Mouse (Mus musculus): ENCODE measurements around the gene Vps37b.
"Not testable (repeated sequence)": the region's sequence is repeated elsewhere in the genome, so short reads cannot be mapped to it uniquely, and the experiment has no call there.

Vps37b gene

GRCm38 (mm10) chr5:124032001-124032508 lies at the start of gene Vps37b:
Vps37b (minus strand) TSS chr5:124032270.
- peak; percentile 81 to 88 for DNase-seq

GRCm38 (mm10) chr5:124079880-124080279 lies 47.8 kb upstream of the Vps37b start:
- DNase-seq: no peak

DNA sequence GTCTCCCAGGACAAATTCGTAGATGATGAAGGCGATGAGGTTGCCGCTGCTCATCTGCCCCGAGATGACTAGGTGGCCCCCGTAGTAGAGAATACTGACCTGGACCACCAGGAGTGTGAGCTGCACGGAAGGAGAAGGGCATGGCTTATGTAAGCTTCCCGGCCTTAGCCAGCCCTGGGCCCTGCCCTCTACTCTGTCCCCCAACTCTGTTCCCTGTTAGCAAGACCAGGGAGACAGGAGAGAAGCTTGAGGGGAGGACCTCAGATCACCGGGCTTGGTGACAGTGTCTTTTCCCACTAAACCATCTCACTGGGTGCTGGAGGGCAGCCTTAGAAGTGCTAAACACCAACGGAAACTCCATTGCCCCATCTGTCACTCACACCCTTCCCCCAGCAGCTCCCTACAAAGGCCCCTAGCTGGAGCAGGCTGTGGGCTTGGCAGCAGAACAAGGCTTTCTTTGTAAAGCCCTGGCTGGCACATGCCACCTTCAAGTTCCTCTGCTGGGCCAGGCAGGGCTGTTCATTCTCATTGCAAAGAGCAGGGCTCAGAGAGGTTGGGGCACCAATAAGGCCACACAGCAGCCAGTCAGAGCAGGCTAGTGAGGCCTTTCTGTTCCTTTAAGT lies 46.8 kb upstream of the Vps37b start:
- no peak for DNase-seq

DNA sequence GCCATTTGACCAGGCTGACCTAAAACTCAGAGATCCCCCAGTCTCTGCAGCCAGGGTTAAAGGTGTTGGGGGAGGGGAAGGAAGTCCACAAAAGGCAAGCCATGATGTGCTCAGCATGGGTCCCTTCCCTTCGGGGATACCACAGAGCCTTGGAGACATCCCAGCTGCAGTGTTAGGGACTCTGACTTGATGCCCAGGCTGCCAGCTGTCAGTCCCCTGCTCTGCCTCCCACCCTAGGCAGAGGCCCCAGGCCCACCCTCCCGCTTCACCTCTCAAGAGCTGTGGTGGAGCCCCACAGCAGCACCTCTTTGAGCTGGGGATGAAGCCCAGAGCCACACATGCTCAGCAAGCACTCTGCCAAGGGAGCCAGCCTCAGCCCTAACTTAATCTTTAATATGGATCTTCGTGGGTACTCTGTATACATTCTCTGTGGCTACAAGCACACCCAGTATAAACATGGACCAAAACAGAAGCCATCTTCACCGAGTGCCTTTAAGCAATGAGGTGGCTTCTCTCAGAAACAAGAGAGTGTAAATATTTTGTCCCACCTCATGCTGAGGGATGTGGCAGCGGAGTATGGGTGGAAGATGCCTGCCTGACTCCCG lies 45.9 kb upstream of the Vps37b start:
- DNase-seq: no peak

GRCm38 (mm10) chr5:124077241-124077640 lies 45.2 kb upstream of the Vps37b start:
- no peak for DNase-seq

DNA sequence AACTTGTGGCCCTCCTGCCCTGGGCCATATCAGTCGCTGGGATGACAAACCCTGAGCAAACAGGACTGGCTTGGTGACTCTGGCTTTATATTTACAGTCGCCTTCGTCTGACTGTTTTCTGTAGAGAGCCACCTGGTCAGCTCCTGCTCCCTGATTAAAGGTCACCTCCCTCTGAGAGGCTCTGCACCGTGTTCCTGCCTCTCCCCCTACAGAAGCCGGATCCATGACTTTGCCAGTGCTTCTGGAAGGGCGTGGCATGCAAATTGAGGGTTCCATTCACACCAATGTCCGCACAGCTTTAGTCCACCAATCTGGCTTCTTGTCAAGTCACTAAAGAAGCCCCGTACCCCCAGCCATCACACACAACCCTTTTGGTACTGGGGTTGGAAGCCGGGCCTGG lies 44.5 kb upstream of the Vps37b start:
- DNase-seq: no peak

GRCm38 (mm10) chr5:124075716-124076115 lies 43.6 kb upstream of the Vps37b start:
- no peak for DNase-seq

DNA sequence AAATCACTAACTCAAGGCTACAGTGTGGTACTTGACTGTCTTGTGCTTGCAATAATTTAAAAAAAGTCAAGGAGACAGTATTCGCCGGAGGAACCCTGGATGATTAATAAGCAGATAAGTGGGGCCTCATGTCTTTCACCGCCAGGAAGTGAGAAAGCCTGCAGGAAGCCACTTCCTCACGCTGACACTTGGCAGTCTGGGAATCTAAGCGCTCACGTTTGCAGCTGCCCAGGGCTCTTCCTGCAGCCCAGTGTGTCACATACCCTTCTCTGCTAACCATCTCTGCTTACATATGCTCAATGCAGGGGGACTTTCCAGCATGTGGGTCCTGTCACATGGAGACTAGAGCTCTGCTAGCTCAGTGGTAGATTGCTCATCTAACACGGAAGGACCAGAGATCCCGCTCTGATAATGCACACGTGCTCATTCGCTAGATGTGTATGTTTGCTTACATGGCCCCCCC lies 42.8 kb upstream of the Vps37b start:
- DNase-seq: no peak

DNA sequence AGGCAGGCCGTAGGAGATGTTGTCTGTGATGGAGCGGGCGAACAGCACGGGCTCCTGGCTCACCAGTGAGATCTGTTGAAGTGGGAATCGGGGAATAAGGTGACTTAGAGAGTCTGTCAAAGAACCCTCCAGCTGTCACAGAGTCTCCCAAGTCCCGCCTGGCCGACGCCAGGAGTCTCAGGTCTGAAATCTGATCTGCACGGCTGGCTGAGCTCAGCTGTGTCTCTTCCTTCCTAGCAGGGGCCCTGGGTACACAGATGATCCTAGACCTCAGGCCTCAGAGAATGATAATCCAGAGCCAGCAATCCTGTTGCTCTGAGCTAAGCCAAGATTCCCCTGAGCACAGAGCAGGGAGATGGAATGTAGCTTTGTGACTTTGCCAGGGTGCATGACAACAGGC lies 41.6 kb upstream of the Vps37b start:
- DNase-seq: no peak

DNA sequence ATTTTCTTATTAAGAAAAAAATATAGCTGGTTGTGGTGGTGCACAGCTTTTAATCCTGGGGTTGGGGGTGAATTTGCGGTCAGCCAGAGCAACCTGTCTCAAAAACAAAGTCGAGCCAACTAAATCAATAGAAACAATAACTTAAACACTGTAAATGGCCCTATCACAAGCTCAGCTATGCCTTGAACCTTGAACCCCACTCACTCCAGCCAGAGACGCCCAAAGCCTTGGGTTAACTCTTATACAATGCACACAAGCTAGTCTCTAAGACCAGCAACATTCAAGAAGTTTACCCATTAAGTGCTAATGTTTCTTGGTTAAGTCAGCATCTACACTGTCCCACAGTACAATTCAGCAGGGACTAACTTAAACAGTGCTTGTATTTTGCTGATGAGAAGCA lies 37.6 kb upstream of the Vps37b start:
- no peak for DNase-seq

GRCm38 (mm10) chr5:124062037-124062824 lies 30.2 kb upstream of the Vps37b start:
- DNase-seq: no peak

DNA sequence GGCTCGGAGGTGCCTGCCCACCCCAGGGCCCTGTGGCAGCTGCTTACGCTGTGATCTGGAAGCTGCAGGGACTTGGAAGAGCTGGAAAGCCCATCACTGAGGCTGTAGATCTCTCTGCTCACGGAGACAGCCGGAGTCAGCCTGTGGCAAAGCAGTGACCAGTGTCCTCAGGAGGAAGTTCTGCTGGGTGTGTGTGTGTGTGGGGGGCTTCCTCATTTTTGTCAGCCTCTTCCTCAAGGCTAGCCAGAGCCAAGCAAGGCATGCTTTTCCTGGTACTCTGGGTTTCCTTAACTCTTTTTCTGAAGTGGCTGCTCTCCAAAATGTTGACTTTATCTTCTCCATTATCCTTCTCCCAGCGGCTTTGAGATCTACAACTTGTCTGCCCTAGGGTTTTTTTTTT lies 27.6 kb upstream of the Vps37b start:
- no peak for DNase-seq

- DNase-seq: no peak
These were observed 26.7 kb upstream of the Vps37b start for GRCm38 (mm10) chr5:124058749-124059148.

- DNase-seq: no peak
These were observed 24.9 kb upstream of the Vps37b start for GRCm38 (mm10) chr5:124056956-124057355.

- no peak for DNase-seq
These were observed 24.1 kb upstream of the Vps37b start for GRCm38 (mm10) chr5:124056219-124056618.

DNA sequence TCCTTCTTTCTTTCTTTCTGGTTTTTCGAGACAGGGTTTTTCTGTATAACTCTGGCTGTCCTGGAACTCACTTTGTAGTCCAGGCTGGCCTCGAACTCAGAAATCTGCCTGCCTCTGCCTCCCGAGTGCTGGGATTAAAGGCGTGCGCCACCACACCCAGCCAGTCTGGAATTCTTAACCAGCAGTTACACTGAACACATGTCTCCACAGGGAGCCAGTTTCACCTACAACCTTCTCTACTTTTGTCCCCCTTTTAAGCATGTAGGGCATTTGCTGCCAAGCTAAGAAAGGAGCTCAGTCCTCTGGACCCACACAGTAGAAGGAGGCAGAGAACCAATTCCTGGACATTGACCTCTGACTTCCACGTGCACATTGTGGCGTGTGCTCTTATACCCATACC lies 20.6 kb upstream of the Vps37b start:
- not testable (repeated sequence) for DNase-seq

- no peak for DNase-seq
These were observed 19.9 kb upstream of the Vps37b start for GRCm38 (mm10) chr5:124051899-124052491.

GRCm38 (mm10) chr5:124050095-124051050 lies 18.3 kb upstream of the Vps37b start:
- DNase-seq: no peak

DNA sequence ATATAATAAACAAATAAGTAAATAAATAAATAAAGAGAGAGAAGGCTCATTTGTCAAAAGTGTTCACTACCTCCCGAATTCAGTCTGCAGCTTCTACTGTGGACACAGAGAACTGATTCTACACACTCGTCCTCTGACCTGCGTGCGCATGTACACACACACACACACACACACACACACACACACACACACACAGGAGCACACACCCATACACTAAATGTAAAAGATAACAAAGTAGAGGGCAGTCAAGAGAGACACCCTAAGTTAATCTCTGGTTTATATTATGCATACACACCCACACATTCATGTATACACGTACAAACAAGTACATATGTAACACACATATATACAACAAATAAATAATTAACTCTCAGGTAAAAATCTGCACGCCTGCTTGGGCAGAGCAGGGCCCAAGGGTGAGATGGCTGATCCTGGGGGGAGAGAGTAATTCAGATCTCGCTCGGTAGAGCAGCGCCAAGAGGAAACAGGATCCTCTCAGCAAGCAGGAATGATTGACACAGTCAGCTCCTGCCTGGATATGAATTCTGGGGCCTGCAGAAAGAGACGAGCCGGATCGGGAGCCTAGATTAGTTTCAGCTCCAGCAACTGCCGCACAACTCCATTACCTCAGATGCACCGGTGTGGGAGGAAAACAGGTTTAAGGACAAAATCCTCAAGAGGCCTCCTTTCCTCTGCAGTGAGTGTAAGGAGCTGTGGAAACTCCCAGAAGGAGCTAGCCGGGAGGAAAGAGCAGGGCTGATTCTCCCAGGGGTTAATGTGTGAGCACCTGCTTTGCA lies 17.4 kb upstream of the Vps37b start:
- DNase-seq: no peak

GRCm38 (mm10) chr5:124046741-124047401 lies 14.8 kb upstream of the Vps37b start:
- DNase-seq: no peak
